Mouse (Mus musculus): ENCODE data around the gene Nlrp4e. TPM values are rescaled to one million over a fixed set of nuclear protein-coding genes. Genes with fewer than 3 reads are reported as not detected.
"Not testable (repeated sequence)": the region's sequence is repeated elsewhere in the genome, so short reads cannot be mapped to it uniquely, and the experiment has no call there.

Gene Nlrp4e
- not detected in 2 replicates for polyA plus RNA-seq (2012; rRNA removed)

DNA sequence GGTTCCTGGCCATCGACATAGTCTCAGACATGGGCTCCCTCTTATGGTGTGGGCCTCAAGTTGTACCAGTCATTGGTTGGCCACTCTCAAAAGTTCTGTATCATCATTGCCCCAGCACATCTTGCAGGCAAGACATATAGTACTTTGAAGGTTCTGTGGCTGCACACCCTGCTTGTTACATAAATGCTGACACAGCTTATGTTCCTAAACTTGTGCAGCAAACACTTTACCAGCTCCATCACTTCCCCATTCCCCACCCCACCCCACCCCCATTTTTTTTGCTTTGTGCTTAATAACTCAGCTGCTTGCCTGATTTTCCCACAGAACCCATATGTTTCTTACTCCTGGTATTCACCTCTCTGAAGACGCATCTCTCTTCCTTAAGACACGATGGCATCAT lies at the start of gene Nlrp4e:
Gene Nlrp4e, plus strand, starts transcription at position 301 of the 400 bp plus-strand sequence.
- H3K36me3 ChIP-seq (ENCODE audit: control insufficient read depth, insufficient read depth, low read length); H3K27me3 ChIP-seq (ENCODE audit: control insufficient read depth, insufficient read depth, low read length); H3K27ac ChIP-seq (ENCODE audit: insufficient read depth, low read length); H3K4me3 ChIP-seq (ENCODE audit: extremely low read depth, insufficient read depth, insufficient read length); H3K4me1 ChIP-seq (ENCODE audit: control insufficient read depth, insufficient read depth, insufficient read length); DNase-seq (ENCODE audit: low read depth in 1 of 2, low spot score in 2 of 2): not testable (repeated sequence)
- 91% methylated on average over 3 of the region's 3 CpGs for WGBS

DNA sequence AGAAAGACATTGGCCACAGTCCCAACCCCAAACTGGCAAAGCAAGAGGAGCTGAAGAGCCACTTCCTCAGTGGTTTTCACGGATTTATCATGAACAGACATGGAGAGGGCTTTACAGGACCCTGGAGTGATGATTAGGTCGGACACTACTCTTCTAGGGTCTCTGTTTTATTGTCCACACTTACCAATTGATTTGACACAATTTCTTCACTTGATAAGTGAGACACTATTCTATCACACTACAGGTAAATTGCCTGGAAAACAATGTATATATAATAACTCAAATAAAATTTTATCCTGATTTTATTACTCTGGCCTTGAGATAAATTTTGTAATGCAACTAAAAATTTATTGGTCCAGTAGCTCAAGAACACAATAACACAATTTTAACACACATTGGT lies 49.4 kb upstream of the Nlrp4e start, which contains the start of gene Vmn1r166:
Gene Vmn1r166, minus strand, starts transcription at position 101 of the 400 bp plus-strand sequence.
- not testable (repeated sequence) for DNase-seq (ENCODE audit: low read depth in 1 of 2, low spot score in 2 of 2); H3K27ac ChIP-seq (ENCODE audit: insufficient read depth, low read length); H3K4me1 ChIP-seq (ENCODE audit: control insufficient read depth, insufficient read depth, insufficient read length); H3K4me3 ChIP-seq (ENCODE audit: extremely low read depth, insufficient read depth, insufficient read length); H3K27me3 ChIP-seq (ENCODE audit: control insufficient read depth, insufficient read depth, low read length); H3K36me3 ChIP-seq (ENCODE audit: control insufficient read depth, insufficient read depth, low read length)
- no CpG with 5 or more reads among the region's 2 CpGs for WGBS

DNA sequence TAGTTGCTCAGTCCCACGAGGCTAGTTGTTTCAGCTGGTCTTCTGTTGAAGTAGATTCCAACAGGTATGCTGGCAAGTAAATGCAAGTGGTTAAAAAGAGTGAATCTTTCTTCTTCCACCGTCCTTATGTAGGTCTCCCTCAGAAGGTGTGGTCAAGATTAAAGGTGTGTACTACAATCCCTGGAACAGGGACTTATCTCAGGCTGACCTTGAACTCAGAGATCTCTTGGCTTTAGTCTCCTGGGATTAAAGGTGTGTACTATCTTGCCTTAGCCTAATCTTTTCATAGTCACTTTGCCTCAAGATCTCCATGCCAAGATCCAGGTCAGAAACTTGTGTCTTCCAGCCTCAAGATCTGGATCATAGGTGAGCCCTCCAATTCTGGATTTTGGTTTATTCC lies 22.2 kb upstream of the Nlrp4e start, which contains the start of gene Gm6902:
Gene Gm6902, minus strand, starts transcription at position 101 of the 400 bp plus-strand sequence.
- H3K4me3 ChIP-seq (ENCODE audit: extremely low read depth, insufficient read depth, insufficient read length); H3K36me3 ChIP-seq (ENCODE audit: control insufficient read depth, insufficient read depth, low read length); H3K27ac ChIP-seq (ENCODE audit: insufficient read depth, low read length); H3K4me1 ChIP-seq (ENCODE audit: control insufficient read depth, insufficient read depth, insufficient read length); DNase-seq (ENCODE audit: low read depth in 1 of 2, low spot score in 2 of 2); H3K27me3 ChIP-seq (ENCODE audit: control insufficient read depth, insufficient read depth, low read length): not testable (repeated sequence)
- WGBS, result no CpG with 5 or more reads among the region's 2 CpGs

GRCm38 (mm10) chr7:23358311-23358710 lies 57.3 kb downstream of the Nlrp4e start:
- WGBS, result 89% methylated on average over 13 of the region's 13 CpGs
- DNase-seq (ENCODE audit: low read depth in 1 of 2, low spot score in 2 of 2); H3K36me3 ChIP-seq (ENCODE audit: control insufficient read depth, insufficient read depth, low read length): not testable (repeated sequence)

DNA sequence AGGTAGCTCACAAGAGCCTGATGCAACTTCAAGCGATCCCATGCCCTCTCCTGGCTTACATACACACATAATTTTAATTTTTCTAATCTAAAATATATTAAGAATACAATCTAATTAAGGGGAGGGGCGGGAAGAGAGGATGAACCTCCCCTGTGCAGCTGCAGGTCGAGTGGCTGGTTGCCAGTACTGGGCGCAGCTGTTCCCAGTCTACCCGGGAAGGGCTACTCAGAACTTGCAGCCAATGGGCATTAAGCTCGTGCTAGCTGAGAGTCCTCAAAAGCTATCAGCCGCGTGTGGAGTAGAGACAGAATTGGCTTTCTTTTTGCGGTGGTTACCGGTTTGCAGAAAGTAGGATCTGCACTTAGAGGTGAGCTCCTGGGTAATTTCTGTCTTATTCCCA lies 84.6 kb downstream of the Nlrp4e start, which contains the start of gene Nlrp5:
Gene Nlrp5, plus strand, starts transcription at position 301 of the 400 bp plus-strand sequence.
- Histone ChIP-seq H3K4me3 (ENCODE audit: extremely low read depth, insufficient read depth, insufficient read length) (no peak within 1 kb of the TSS), H3K4me1 (ENCODE audit: control insufficient read depth, insufficient read depth, insufficient read length) (no peaks in the 10 kb centered on the region), H3K36me3 (ENCODE audit: control insufficient read depth, insufficient read depth, low read length) (no peaks in the 10 kb centered on the region), H3K27me3 (ENCODE audit: control insufficient read depth, insufficient read depth, low read length) (no peaks in the 10 kb centered on the region), H3K27ac (ENCODE audit: insufficient read depth, low read length) (no peak within 1 kb of the TSS)
- 75% methylated on average over 10 of the region's 10 CpGs for WGBS
- DNase-seq (ENCODE audit: low read depth in 1 of 2, low spot score in 2 of 2), result no peak
- TF ChIP-seq POLR2A (IDR thresholded peaks at IDR 0.05; ENCODE audit: low read depth, low read length), result no peak
- no peak for TF ChIP-seq CTCF (IDR thresholded peaks at IDR 0.05; ENCODE audit: extremely low read depth, insufficient read depth, insufficient read length, insufficient replicate concordance)

More at GRCm38 (mm10) chr7:23358311-23358710, 57.3 kb downstream of the Nlrp4e start:
- H3K27me3 ChIP-seq (ENCODE audit: control insufficient read depth, insufficient read depth, low read length); H3K4me1 ChIP-seq (ENCODE audit: control insufficient read depth, insufficient read depth, insufficient read length); H3K27ac ChIP-seq (ENCODE audit: insufficient read depth, low read length); H3K4me3 ChIP-seq (ENCODE audit: extremely low read depth, insufficient read depth, insufficient read length): not testable (repeated sequence)

Other genes starting within 250 kb of the Nlrp4e start
- not detected in 2 replicates for gene Vmn1r163, start 245.7 kb upstream of the Nlrp4e start, polyA plus RNA-seq (2012; rRNA removed)
- not detected in 2 replicates for gene Gm8720, start 233.7 kb upstream of the Nlrp4e start, polyA plus RNA-seq (2012; rRNA removed)
- gene Gm10662, start 156.7 kb upstream of the Nlrp4e start, polyA plus RNA-seq (2012; rRNA removed), result not detected in 2 replicates
- gene Vmn1r165, start 83.9 kb upstream of the Nlrp4e start, polyA plus RNA-seq (2012; rRNA removed), result not detected in 2 replicates
- not detected in 2 replicates for gene Vmn1r166, start 49.5 kb upstream of the Nlrp4e start, polyA plus RNA-seq (2012; rRNA removed)
- not detected in 2 replicates for gene Gm6902, start 22.3 kb upstream of the Nlrp4e start, polyA plus RNA-seq (2012; rRNA removed)
- not detected in 2 replicates for gene Nlrp5, start 84.7 kb downstream of the Nlrp4e start, polyA plus RNA-seq (2012; rRNA removed)
- gene Vmn1r167, start 206.0 kb downstream of the Nlrp4e start, polyA plus RNA-seq (2012; rRNA removed), result not detected in 2 replicates
- not detected in 2 replicates for gene Vmn1r168, start 238.5 kb downstream of the Nlrp4e start, polyA plus RNA-seq (2012; rRNA removed)

Data from spleen, adult 2 months (tissue).